Mouse (Mus musculus) olfactory bulb, adult 2 months (tissue): ENCODE measurements around the gene Hs3st2.

Experiments used
- CTCF ChIP-seq: fragments of 200-500 bp; IDR thresholded peaks from 2 replicates; pipeline ENCODE4 v1.5.1; 2012; ENCODE audit warnings: low read depth, mild to moderate bottlenecking, low read length, moderate library complexity; ENCODE audit not compliant: insufficient read depth
- POLR2A ChIP-seq: fragments of 200-500 bp; IDR thresholded peaks from 2 replicates; pipeline ENCODE4 v1.6.1; 2012; ENCODE audit warnings: mild to moderate bottlenecking, low read depth, low read length, moderate library complexity; ENCODE audit not compliant: insufficient read depth

DNA sequence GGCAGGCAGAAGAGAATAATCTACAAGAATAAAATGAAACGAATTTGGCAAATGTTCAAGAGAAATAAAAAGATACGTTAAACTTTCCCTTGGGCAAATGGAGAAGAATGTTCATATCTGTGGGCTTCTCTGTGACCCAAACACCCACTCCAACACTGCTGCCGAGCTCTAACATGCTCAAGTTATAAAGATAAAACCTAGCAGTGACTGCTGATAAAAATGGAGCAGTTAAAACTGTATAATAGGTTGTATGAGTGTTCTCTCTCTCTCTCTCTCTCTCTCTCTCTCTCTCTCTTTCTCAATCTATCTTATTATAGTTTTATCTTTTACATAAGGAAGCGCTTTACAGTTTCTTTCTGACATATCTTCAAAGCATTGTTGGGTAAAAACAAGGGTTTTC, 144.3 kb downstream of the Hs3st2 start:
- TF ChIP-seq POLR2A (no peak), CTCF (no peak)
